ENCODE assay signal across 8 mouse cellular contexts in the genomic region with DNA sequence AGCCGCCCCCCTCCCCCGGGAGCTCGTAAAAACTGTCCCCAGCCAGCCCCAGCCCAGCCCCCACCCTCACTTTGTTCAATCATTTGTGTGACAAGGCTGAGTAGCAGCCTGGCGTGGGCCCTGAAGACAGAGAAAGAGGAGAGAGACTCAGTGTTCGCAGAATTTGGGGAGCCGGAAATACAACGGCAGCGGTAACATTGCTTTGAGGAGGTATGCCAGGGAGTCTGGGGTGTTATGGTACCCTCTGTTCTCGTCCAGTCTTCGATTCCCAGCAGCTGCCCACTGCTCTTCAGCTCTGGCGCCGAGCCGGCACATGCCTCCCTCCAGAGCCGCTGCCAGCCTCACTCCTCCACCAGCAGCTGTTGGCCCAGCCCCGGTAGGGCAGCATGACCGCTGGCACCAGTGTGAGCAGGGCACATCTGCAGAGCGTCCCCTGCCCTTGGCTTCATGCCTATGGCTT.
DNase-seq lines count a peak whose midpoint lies in the region; ATAC-seq lines count a peak whose summit lies in the region.

No protein-coding gene starts in this region.

- WGBS in kidney, embryonic 15.5 days: 39% methylated on average over 17 of the region's 17 CpGs

- ATAC-seq in kidney, embryonic 15.5 days (replicated peaks; ENCODE audit: low FRiP score): no peak
- ATAC-seq in activated CD4-positive, CD25-positive, alpha-beta regulatory T cell, adult 4 months: no peak
- no peak for ATAC-seq in inflammation-experienced regulatory T-cells, adult 6 months

- no peaks in the 10 kb centered on the region for H3K27me3 ChIP-seq in kidney, embryonic 15.5 days

- H3K27ac ChIP-seq in kidney, embryonic 15.5 days: no peak overlapping the region

- H3K9me3 ChIP-seq in kidney, embryonic 15.5 days (replicated peaks): no peaks in the 10 kb centered on the region

- H3K9ac ChIP-seq in kidney, embryonic 15.5 days: no peak overlapping the region

- no peaks in the 10 kb centered on the region for H3K36me3 ChIP-seq in kidney, embryonic 15.5 days

- DNase-seq in kidney, adult 11 months: peak; percentile 25
- DNase-seq in cerebellum, postnatal 14 days: peak; percentile 69 to 78
- DNase-seq in heart, adult 8-10 months (ENCODE audit: low spot score): peak; percentile 54
- peak; percentile 24 to 69 for DNase-seq in layer of hippocampus, adult 18-20 months (ENCODE audit: low spot score in 2 of 2)
- peak; percentile 5 for DNase-seq in lung, postnatal 14 days

- H3K4me3 ChIP-seq in kidney, embryonic 15.5 days (replicated peaks): no peak overlapping the region

- no peak overlapping the region for H3K4me2 ChIP-seq in kidney, embryonic 15.5 days

- peaks cover 23% of the 10 kb centered on the region for H3K4me1 ChIP-seq in kidney, embryonic 15.5 days

Comparison
In these comparisons a context has a peak if more than half of its experiments do, and no peak if none do; other contexts are left out.
1. DNase-seq: peak in every context shown above with its lines; median percentile 74 in cerebellum, postnatal 14 days; 54 in heart, adult 8-10 months; 46 in layer of hippocampus, adult 18-20 months; 25 in kidney, adult 11 months; 5 in lung, postnatal 14 days.